9 mouse cellular contexts compared by ENCODE assay signal in genomic region chr15:99688712-99689111, GRCm38 (mm10). TPM values are rescaled to one million over a fixed set of nuclear protein-coding genes. Genes with fewer than 3 reads are reported as not detected.
DNase-seq lines count a peak whose midpoint lies in the region; ATAC-seq and TF ChIP-seq lines count a peak whose summit lies in the region.
"Had no signal": no experiment of that assay in that cellular context is flagged by ENCODE, and none has a peak within 500 bp of the region (broad histone marks: within the 10 kb centered on the region; RNA-seq: fewer than 3 reads in every experiment).

No protein-coding gene starts in this region.

- H3K4me2 ChIP-seq in hindbrain, embryonic 13.5 days = no peak overlapping the region
- H3K4me2 ChIP-seq in midbrain, postnatal 0 days (ENCODE audit: low read depth, low read length, poor library complexity, severe bottlenecking) = no peak overlapping the region
- H3K4me2 ChIP-seq: embryonic facial prominence, embryonic 12.5 days had no signal

- no peaks in the 10 kb centered on the region for H3K79me2 ChIP-seq in liver, adult 2 months (ENCODE audit: control insufficient read depth, insufficient read depth, low read length)

- no peaks in the 10 kb centered on the region for H3K27me3 ChIP-seq in hindbrain, embryonic 13.5 days
- H3K27me3 ChIP-seq in liver, adult 2 months (ENCODE audit: control insufficient read depth, insufficient read depth, low read length) = no peaks in the 10 kb centered on the region
- H3K27me3 ChIP-seq in midbrain, postnatal 0 days (ENCODE audit: insufficient read depth, low read length) = no peaks in the 10 kb centered on the region

- ATAC-seq in hindbrain, embryonic 13.5 days (ENCODE audit: low FRiP score) = peak; percentile 41; the same call in 1 of the 2 replicates
- ATAC-seq in midbrain, postnatal 0 days (ENCODE audit: low FRiP score) = no peak

- TF ChIP-seq CTCF in bone marrow, adult 2 months (IDR thresholded peaks at IDR 0.05; ENCODE audit: control insufficient read depth, insufficient read depth, low read length) = peak; percentile 92
- peak; percentile 91 for TF ChIP-seq CTCF in embryonic fibroblast, embryonic 13.5 days (IDR thresholded peaks at IDR 0.05; ENCODE audit: borderline replicate concordance, insufficient read depth, low read length)
- peak; percentile 89 for TF ChIP-seq CTCF in liver, adult 2 months (IDR thresholded peaks at IDR 0.05; ENCODE audit: low read depth, low read length)
- TF ChIP-seq CTCF in midbrain, postnatal 0 days (IDR thresholded peaks at IDR 0.05) = peak; percentile 93

- no peak overlapping the region for H3K27ac ChIP-seq in bone marrow, adult 2 months (ENCODE audit: control insufficient read depth, insufficient read depth, low read depth, low read length, poor library complexity)
- no peak overlapping the region for H3K27ac ChIP-seq in embryonic fibroblast, embryonic 13.5 days (ENCODE audit: insufficient read depth, low read length)
- no peak overlapping the region for H3K27ac ChIP-seq in hindbrain, embryonic 13.5 days
- H3K27ac ChIP-seq in liver, adult 2 months (replicated peaks; ENCODE audit: insufficient read depth, low read depth, low read length) = no peak overlapping the region
- H3K27ac ChIP-seq in midbrain, postnatal 0 days (ENCODE audit: low read depth, low read length) = no peak overlapping the region
- H3K27ac ChIP-seq: embryonic facial prominence, embryonic 12.5 days had no signal

- H3K4me3 ChIP-seq in bone marrow, adult 2 months (replicated peaks; ENCODE audit: control insufficient read depth, low read depth, low read length) = no peak overlapping the region
- H3K4me3 ChIP-seq in embryonic fibroblast, embryonic 13.5 days (ENCODE audit: insufficient read depth, low read length) = no peak overlapping the region
- no peak overlapping the region for H3K4me3 ChIP-seq in hindbrain, embryonic 13.5 days
- no peak overlapping the region for H3K4me3 ChIP-seq in liver, adult 2 months (ENCODE audit: insufficient read depth, low read depth, low read length)
- H3K4me3 ChIP-seq in midbrain, postnatal 0 days (ENCODE audit: low read depth, low read length) = no peak overlapping the region
- H3K4me3 ChIP-seq: embryonic facial prominence, embryonic 12.5 days had no signal

- H3K4me1 ChIP-seq in bone marrow, adult 2 months (ENCODE audit: control insufficient read depth, insufficient read depth, low read length) = no peaks in the 10 kb centered on the region
- no peaks in the 10 kb centered on the region for H3K4me1 ChIP-seq in embryonic fibroblast, embryonic 13.5 days (ENCODE audit: control insufficient read depth, insufficient read depth, low read length)
- peaks cover 36% of the 10 kb centered on the region for H3K4me1 ChIP-seq in hindbrain, embryonic 13.5 days (replicated peaks)
- H3K4me1 ChIP-seq in liver, adult 2 months (ENCODE audit: control insufficient read depth, insufficient read depth, low read length) = no peaks in the 10 kb centered on the region
- H3K4me1 ChIP-seq in midbrain, postnatal 0 days (ENCODE audit: insufficient read depth, low read length) = no peaks in the 10 kb centered on the region

- DNase-seq in right cerebral cortex, adult 18-20 months = peak; percentile 69
- DNase-seq in right cerebral cortex, postnatal 4 days = no peak
- peak; percentile 47 for DNase-seq in liver, adult 2 months (ENCODE audit: extremely low read depth, low read depth, low spot score)
- peak; percentile 83 for DNase-seq in midbrain, postnatal 0 days (ENCODE audit: low spot score)
- peak; percentile 47 for DNase-seq in thymus, postnatal 14 days

- no peaks in the 10 kb centered on the region for H3K9me3 ChIP-seq in hindbrain, embryonic 13.5 days
- H3K9me3 ChIP-seq in midbrain, postnatal 0 days (ENCODE audit: low read length) = no peaks in the 10 kb centered on the region
- H3K9me3 ChIP-seq: embryonic facial prominence, embryonic 12.5 days had no signal

- peaks cover 52% of the 10 kb centered on the region for H3K36me3 ChIP-seq in hindbrain, embryonic 13.5 days
- no peaks in the 10 kb centered on the region for H3K36me3 ChIP-seq in liver, adult 2 months (ENCODE audit: control insufficient read depth, insufficient read depth, low read length)
- peaks cover 11% of the 10 kb centered on the region; the same call in 1 of the 2 replicates for H3K36me3 ChIP-seq in midbrain, postnatal 0 days (ENCODE audit: insufficient read depth, low read length)
- H3K36me3 ChIP-seq: embryonic facial prominence, embryonic 12.5 days had no signal

- no peak for TF ChIP-seq POLR2A in bone marrow, adult 2 months (IDR thresholded peaks at IDR 0.05; ENCODE audit: borderline replicate concordance, control insufficient read depth, low read depth, low read length)
- no peak for TF ChIP-seq POLR2A in embryonic fibroblast, embryonic 13.5 days (IDR thresholded peaks at IDR 0.05; ENCODE audit: low read depth, low read length)
- TF ChIP-seq POLR2A in liver, adult 2 months (IDR thresholded peaks at IDR 0.05; ENCODE audit: extremely low read depth, insufficient read depth, low read length) = no peak

- no peak overlapping the region for H3K9ac ChIP-seq in hindbrain, embryonic 13.5 days
- H3K9ac ChIP-seq in liver, adult 2 months (ENCODE audit: low read depth, low read length) = no peak overlapping the region
- no peak overlapping the region for H3K9ac ChIP-seq in midbrain, postnatal 0 days (replicated peaks; ENCODE audit: low read length, poor library complexity, severe bottlenecking)
- H3K9ac ChIP-seq: embryonic facial prominence, embryonic 12.5 days had no signal

- 4% methylated on average over 4 of the region's 4 CpGs for WGBS in bone marrow, adult 2 months
- WGBS in hindbrain, embryonic 13.5 days = 4% methylated on average over 4 of the region's 4 CpGs
- 4% methylated on average over 4 of the region's 4 CpGs for WGBS in liver, adult 2 months
- 7% methylated on average over 4 of the region's 4 CpGs for WGBS in midbrain, postnatal 0 days

RNA-seq across cellular contexts. Expression of gene Smarcd1, which starts 13.2 kb away (rescaled TPM):
- polyA plus RNA-seq in bone marrow, adult 2 months (2011; ENCODE audit: insufficient read depth, insufficient read length, low replicate concordance, missing spikeins) = 10.1 and 10.7 TPM in 2 replicates
- 28.1 and 36.8 TPM in 2 replicates for polyA plus RNA-seq in embryonic fibroblast, embryonic 13.5 days (2011; ENCODE audit: insufficient read length, low read depth, missing spikeins)
- 134 and 145 TPM in 2 replicates for polyA plus RNA-seq in hindbrain, embryonic 13.5 days (2015; fragmentation: Nextera tagmentation; extraction: Ambion mirVana)
- 2.0 and 3.1 TPM in 2 replicates for total RNA-seq in liver, adult 2 months (2014; rRNA removed)
- polyA plus RNA-seq in liver, adult 2 months (2012; rRNA removed) = 8.5 and 9.3 TPM in 2 replicates
- total RNA-seq in midbrain, postnatal 0 days (2014; rRNA removed) = 83.0 and 93.0 TPM in 2 replicates
- polyA plus RNA-seq in midbrain, postnatal 0 days (2015; fragmentation: Nextera tagmentation; extraction: Ambion mirVana) = 77.7 and 92.2 TPM in 2 replicates

RNA-seq across cellular contexts. Expression of gene Gm17349, which starts 16.6 kb away (rescaled TPM):
- not detected in 2 replicates for polyA plus RNA-seq in bone marrow, adult 2 months (2011; ENCODE audit: insufficient read depth, insufficient read length, low replicate concordance, missing spikeins)
- polyA plus RNA-seq in embryonic fibroblast, embryonic 13.5 days (2011; ENCODE audit: insufficient read length, low read depth, missing spikeins) = not detected in 2 replicates
- polyA plus RNA-seq in hindbrain, embryonic 13.5 days (2015; fragmentation: Nextera tagmentation; extraction: Ambion mirVana) = not detected in 2 replicates
- total RNA-seq in liver, adult 2 months (2014; rRNA removed) = not detected in 2 replicates
- polyA plus RNA-seq in liver, adult 2 months (2012; rRNA removed) = 1.4 TPM in 1 of 2 replicates, not detected in the other
- total RNA-seq in midbrain, postnatal 0 days (2014; rRNA removed) = not detected in 2 replicates
- polyA plus RNA-seq in midbrain, postnatal 0 days (2015; fragmentation: Nextera tagmentation; extraction: Ambion mirVana) = not detected in 2 replicates
- polyA plus RNA-seq: embryonic facial prominence, embryonic 12.5 days had no signal

RNA-seq across cellular contexts. Expression of gene Asic1, which starts 18.5 kb away (rescaled TPM):
- polyA plus RNA-seq in bone marrow, adult 2 months (2011; ENCODE audit: insufficient read depth, insufficient read length, low replicate concordance, missing spikeins) = 4.7 TPM in 1 of 2 replicates, not detected in the other
- polyA plus RNA-seq in embryonic fibroblast, embryonic 13.5 days (2011; ENCODE audit: insufficient read length, low read depth, missing spikeins) = 0.65 and 1.0 TPM in 2 replicates
- polyA plus RNA-seq in hindbrain, embryonic 13.5 days (2015; fragmentation: Nextera tagmentation; extraction: Ambion mirVana) = 58.3 and 63.0 TPM in 2 replicates
- not detected in 2 replicates for total RNA-seq in liver, adult 2 months (2014; rRNA removed)
- 0.16 TPM in 1 of 2 replicates, not detected in the other for polyA plus RNA-seq in liver, adult 2 months (2012; rRNA removed)
- 138 and 150 TPM in 2 replicates for total RNA-seq in midbrain, postnatal 0 days (2014; rRNA removed)
- 37.3 and 42.1 TPM in 2 replicates for polyA plus RNA-seq in midbrain, postnatal 0 days (2015; fragmentation: Nextera tagmentation; extraction: Ambion mirVana)

RNA-seq across cellular contexts. Expression of gene Gpd1, which starts 28.6 kb away (rescaled TPM):
- polyA plus RNA-seq in bone marrow, adult 2 months (2011; ENCODE audit: insufficient read depth, insufficient read length, low replicate concordance, missing spikeins) = 6.6 and 9.3 TPM in 2 replicates
- 0.53 and 0.54 TPM in 2 replicates for polyA plus RNA-seq in embryonic fibroblast, embryonic 13.5 days (2011; ENCODE audit: insufficient read length, low read depth, missing spikeins)
- polyA plus RNA-seq in hindbrain, embryonic 13.5 days (2015; fragmentation: Nextera tagmentation; extraction: Ambion mirVana) = 1.6 and 2.1 TPM in 2 replicates
- 147 and 151 TPM in 2 replicates for total RNA-seq in liver, adult 2 months (2014; rRNA removed)
- polyA plus RNA-seq in liver, adult 2 months (2012; rRNA removed) = 233 and 311 TPM in 2 replicates
- 2.8 and 3.3 TPM in 2 replicates for total RNA-seq in midbrain, postnatal 0 days (2014; rRNA removed)
- 1.1 and 1.2 TPM in 2 replicates for polyA plus RNA-seq in midbrain, postnatal 0 days (2015; fragmentation: Nextera tagmentation; extraction: Ambion mirVana)

RNA-seq across cellular contexts. Expression of gene Cox14, which starts 36.7 kb away (rescaled TPM):
- polyA plus RNA-seq in bone marrow, adult 2 months (2011; ENCODE audit: insufficient read depth, insufficient read length, low replicate concordance, missing spikeins) = 42.7 and 80.8 TPM in 2 replicates
- polyA plus RNA-seq in embryonic fibroblast, embryonic 13.5 days (2011; ENCODE audit: insufficient read length, low read depth, missing spikeins) = 58.2 and 66.5 TPM in 2 replicates
- 160 and 174 TPM in 2 replicates for polyA plus RNA-seq in hindbrain, embryonic 13.5 days (2015; fragmentation: Nextera tagmentation; extraction: Ambion mirVana)
- total RNA-seq in liver, adult 2 months (2014; rRNA removed) = 58.6 and 70.0 TPM in 2 replicates
- polyA plus RNA-seq in liver, adult 2 months (2012; rRNA removed) = 115 and 117 TPM in 2 replicates
- total RNA-seq in midbrain, postnatal 0 days (2014; rRNA removed) = 60.9 and 67.2 TPM in 2 replicates
- polyA plus RNA-seq in midbrain, postnatal 0 days (2015; fragmentation: Nextera tagmentation; extraction: Ambion mirVana) = 165 and 180 TPM in 2 replicates
